Mouse (Mus musculus) neural tube, embryonic 14.5 days (tissue): ENCODE results near the gene Krtap5-4. TPM values are rescaled to one million over a fixed set of nuclear protein-coding genes. Genes with fewer than 3 reads are reported as not detected.
"Not testable (repeated sequence)": the region's sequence is repeated elsewhere in the genome, so short reads cannot be mapped to it uniquely, and the experiment has no call there.

Experiments used
- ATAC-seq: fragments of 200-750 bp; cut with Nextera tagmentation; 2 replicates; pipeline ENCODE4 v1.8.0; 2017; ENCODE audit warnings: low read depth, mild to moderate bottlenecking, moderate TSS enrichment, moderate library complexity
- H3K27ac ChIP-seq: fragments of 300-500 bp; sonication (generic); 2 replicates; pipeline ENCODE4 v1.5.1; 2014; ENCODE audit warnings: low read depth, mild to moderate bottlenecking, control low read depth, low read length, moderate library complexity, mixed read lengths
- H3K27me3 ChIP-seq: fragments of 300-500 bp; sonication (generic); 2 replicates; pipeline ENCODE4 v1.6.1; 2014; ENCODE audit warnings: low read length; ENCODE audit not compliant: control insufficient read depth, insufficient read depth
- H3K36me3 ChIP-seq: fragments of 300-500 bp; sonication (generic); 2 replicates; pipeline ENCODE4 v1.6.1; 2014; ENCODE audit warnings: low read length, mixed read lengths; ENCODE audit not compliant: control insufficient read depth, insufficient read depth
- H3K4me1 ChIP-seq: fragments of 300-500 bp; sonication (generic); 2 replicates; pipeline ENCODE4 v1.6.1; 2014; ENCODE audit warnings: low read length; ENCODE audit not compliant: control insufficient read depth, insufficient read depth
- H3K4me2 ChIP-seq: fragments of 300-500 bp; sonication (generic); 2 replicates; pipeline ENCODE4 v1.6.1; 2014; ENCODE audit warnings: mild to moderate bottlenecking, low read depth, low read length, control low read depth
- H3K4me3 ChIP-seq: fragments of 300-500 bp; sonication (generic); 2 replicates; pipeline ENCODE4 v1.5.1; 2014; ENCODE audit warnings: low read depth, low read length, control low read depth, mixed read lengths
- H3K9ac ChIP-seq: fragments of 300-500 bp; sonication (generic); replicated peaks from 2 replicates; pipeline ENCODE4 v1.6.1; 2014; ENCODE audit warnings: low read depth, mild to moderate bottlenecking, control low read depth, low read length, mixed read lengths
- H3K9me3 ChIP-seq: fragments of 300-500 bp; sonication (generic); 2 replicates; pipeline ENCODE4 v1.6.1; 2016; ENCODE audit warnings: low read length; ENCODE audit not compliant: control insufficient read depth
- WGBS: fragments of 180-500 bp; shearing (Covaris S2); extraction: QIAGEN DNeasy Blood & Tissue Kit; methylation state at CpG from one replicate; pipeline ENCODE4 v1.1.7; 2014; 5-methylcytosine and 5-hydroxymethylcytosine counted together
- polyA plus RNA-seq: library from polyadenylated mRNA; unstranded; fragments of >200 nt; fragmentation: Nextera tagmentation; extraction: Ambion mirVana; gene quantifications from 2 replicates; pipeline ENCODE4 v1.2.1, GENCODE M21; 2014

Krtap5-4 gene
- polyA plus RNA-seq, 1 experiment from 2014 or later: not detected

DNA sequence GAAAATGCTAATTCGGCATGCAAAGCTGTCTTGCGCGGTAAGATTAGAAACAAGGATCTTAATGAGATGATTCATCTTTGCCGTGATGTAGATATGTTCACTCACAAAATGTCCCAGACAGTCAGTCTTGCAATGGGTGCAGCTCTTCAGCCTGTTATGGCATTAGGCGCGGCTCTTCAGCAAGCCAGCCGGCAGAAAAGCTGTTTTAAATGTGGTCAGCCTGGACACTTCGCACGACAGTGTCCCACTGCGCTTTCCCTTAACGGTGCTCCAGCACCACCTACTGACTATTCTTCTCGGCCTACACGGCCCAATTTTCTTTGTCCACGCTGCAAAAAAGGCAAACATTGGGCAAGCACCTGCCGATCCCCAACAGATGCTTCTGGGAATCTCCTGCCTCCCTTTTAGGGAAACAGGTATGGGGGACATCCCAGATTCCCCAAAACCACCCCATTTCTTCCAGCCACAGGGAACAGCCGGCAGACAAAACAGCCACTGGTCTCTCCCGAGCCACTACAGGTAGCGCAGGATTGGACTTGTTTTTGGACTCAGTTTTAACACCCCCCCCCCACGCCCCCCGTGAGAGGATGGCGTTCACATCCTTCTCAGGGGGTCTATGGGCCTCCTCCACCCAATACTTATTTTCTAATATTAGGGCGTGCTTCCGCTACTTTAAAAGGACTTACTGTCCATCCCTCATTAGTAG lies 18.1 kb upstream of the Krtap5-4 start:
- no peaks in the 10 kb centered on the region for H3K9me3 ChIP-seq
- peak overlapping the region; percentile 53 for H3K4me3 ChIP-seq
- WGBS: 13% methylated on average over 23 of the region's 23 CpGs
- H3K4me2 ChIP-seq: peak overlapping the region; percentile 81
- no peaks in the 10 kb centered on the region for H3K36me3 ChIP-seq
- H3K27ac ChIP-seq: peak overlapping the region; percentile 57
- peak; percentile 74 for ATAC-seq
- H3K4me1 ChIP-seq: peaks cover 7% of the 10 kb centered on the region
- peak overlapping the region; percentile 44; the same call in 1 of the 2 replicates for H3K9ac ChIP-seq
- no peaks in the 10 kb centered on the region for H3K27me3 ChIP-seq

GRCm38 (mm10) chr7:142285910-142286612 lies 17.3 kb upstream of the Krtap5-4 start:
- H3K4me2 ChIP-seq: not testable (repeated sequence)

DNA sequence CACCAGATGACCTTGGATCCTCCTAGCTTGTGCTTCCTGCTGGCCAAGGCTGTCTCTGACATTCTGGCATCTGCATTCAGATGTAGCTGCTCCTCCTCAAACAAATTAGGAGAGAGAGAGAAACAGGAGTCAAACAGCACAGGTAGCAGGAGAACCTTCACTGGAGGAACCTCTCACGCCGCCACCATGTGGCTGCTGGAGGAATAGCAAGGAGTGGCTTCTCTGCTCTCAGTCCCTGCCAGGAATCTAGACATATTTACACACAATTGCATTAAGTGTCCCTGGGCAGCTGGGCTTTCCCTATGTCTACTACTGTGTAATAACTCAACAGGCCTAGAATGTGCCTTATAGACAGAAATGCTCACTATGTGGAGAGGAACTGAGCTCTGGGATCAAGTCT lies 9.5 kb upstream of the Krtap5-4 start:
- H3K9me3 ChIP-seq, H3K27ac ChIP-seq, H3K4me3 ChIP-seq, H3K4me2 ChIP-seq, H3K27me3 ChIP-seq, ATAC-seq, H3K9ac ChIP-seq, H3K4me1 ChIP-seq, H3K36me3 ChIP-seq: not testable (repeated sequence)
- 2% methylated on average over 2 of the region's 2 CpGs for WGBS

More at GRCm38 (mm10) chr7:142285910-142286612, 17.3 kb upstream of the Krtap5-4 start:
- not testable (repeated sequence) for H3K36me3 ChIP-seq, H3K4me1 ChIP-seq, H3K9me3 ChIP-seq, H3K9ac ChIP-seq, H3K4me3 ChIP-seq, H3K27ac ChIP-seq, H3K27me3 ChIP-seq, ATAC-seq
- 39% methylated on average over 9 of the region's 9 CpGs for WGBS

- no peak overlapping the region for H3K4me3 ChIP-seq
- H3K4me2 ChIP-seq: no peak overlapping the region
- no peaks in the 10 kb centered on the region for H3K9me3 ChIP-seq
- no peaks in the 10 kb centered on the region for H3K36me3 ChIP-seq
- H3K27me3 ChIP-seq: no peaks in the 10 kb centered on the region; the same call in 1 of the 2 replicates
- H3K27ac ChIP-seq: no peak overlapping the region
- no peaks in the 10 kb centered on the region for H3K4me1 ChIP-seq
- H3K9ac ChIP-seq: no peak overlapping the region
- no peak for ATAC-seq
These were observed 7.9 kb upstream of the Krtap5-4 start for GRCm38 (mm10) chr7:142295418-142295817.

DNA sequence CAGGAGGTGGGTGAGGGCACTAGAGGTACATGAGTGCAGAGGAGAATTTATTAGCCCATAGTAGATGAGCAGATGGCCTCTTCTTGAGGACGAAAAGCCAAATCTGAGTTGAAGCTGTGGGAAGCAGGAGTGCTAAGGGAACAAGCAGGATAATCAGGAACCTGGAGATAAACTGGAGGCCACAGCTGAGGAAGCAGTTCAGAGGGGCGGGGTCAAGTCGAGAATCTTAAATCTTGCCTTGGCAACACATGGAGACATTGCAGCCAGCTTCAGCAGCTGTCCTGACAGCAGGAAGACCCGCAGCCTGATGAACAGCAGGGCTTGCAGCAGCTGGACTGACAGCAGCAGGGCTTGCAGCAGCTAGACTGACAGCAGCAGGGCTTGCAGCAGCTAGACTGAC lies 7.2 kb upstream of the Krtap5-4 start:
- ATAC-seq, H3K36me3 ChIP-seq, H3K27me3 ChIP-seq, H3K9me3 ChIP-seq, H3K4me1 ChIP-seq, H3K27ac ChIP-seq, H3K4me3 ChIP-seq, H3K4me2 ChIP-seq, H3K9ac ChIP-seq: not testable (repeated sequence)
- 27% methylated on average over 4 of the region's 4 CpGs for WGBS

GRCm38 (mm10) chr7:142297018-142297417 lies 6.3 kb upstream of the Krtap5-4 start, which contains the start of gene Krtap5-1:
Gene Krtap5-1 (minus strand): TSS chr7:142297118.
- H3K4me1 ChIP-seq, H3K9ac ChIP-seq, ATAC-seq, H3K9me3 ChIP-seq, H3K4me3 ChIP-seq, H3K27ac ChIP-seq, H3K36me3 ChIP-seq, H3K27me3 ChIP-seq, H3K4me2 ChIP-seq: not testable (repeated sequence)

DNA sequence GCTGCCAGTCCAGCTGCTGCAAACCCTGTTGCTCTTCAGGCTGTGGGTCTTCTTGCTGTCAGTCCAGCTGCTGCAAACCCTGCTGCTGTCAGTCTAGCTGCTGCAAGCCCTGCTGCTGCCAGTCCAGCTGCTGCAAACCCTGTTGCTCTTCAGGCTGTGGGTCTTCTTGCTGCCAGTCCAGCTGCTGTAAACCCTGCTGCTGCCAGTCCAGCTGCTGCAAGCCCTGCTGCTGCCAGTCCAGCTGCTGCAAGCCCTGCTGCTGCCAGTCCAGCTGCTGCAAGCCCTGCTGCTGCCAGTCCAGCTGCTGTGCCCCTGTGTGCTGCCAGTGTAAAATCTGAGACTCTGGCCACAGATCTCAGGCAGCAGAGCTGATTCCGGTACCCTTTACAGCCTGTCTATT lies 580 bp downstream of the Krtap5-4 start:
- WGBS: 83% methylated on average over 1 of the region's 1 CpGs
- not testable (repeated sequence) for H3K27ac ChIP-seq, H3K9ac ChIP-seq, H3K9me3 ChIP-seq, H3K4me1 ChIP-seq, H3K36me3 ChIP-seq, H3K27me3 ChIP-seq, H3K4me2 ChIP-seq, ATAC-seq, H3K4me3 ChIP-seq

DNA sequence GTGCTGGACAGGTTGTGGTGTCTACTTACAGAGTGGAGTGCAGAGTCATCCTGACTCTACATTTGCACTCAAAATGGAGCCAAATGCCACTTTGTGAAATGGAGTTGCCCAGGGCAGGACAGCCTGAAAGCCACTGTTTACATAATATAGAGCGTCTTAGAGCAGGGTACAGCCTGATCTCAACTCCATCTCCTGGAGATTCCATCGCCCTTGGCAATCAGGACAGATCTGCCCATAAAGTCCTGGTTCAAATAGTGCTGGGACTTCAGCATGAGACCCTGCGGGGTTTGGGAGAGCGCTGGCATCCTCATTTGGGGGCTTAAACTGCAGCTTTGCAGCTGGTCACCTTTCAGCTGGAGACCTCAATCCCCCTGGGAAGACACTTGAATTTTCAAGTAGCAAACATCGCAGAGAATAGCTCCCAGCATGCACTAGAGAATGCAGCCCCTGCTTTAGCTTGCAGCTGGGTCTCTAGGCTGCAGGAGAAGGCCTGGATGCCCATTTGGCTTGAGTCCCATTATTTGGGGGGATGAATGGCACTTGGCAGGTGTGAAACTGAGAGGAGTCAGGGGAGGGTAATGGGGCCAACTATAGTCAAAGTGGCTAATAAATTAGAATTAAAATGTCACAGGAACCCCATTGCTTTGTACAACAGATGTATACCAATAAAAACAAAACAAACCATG lies 11.4 kb downstream of the Krtap5-4 start:
- ATAC-seq: peak; percentile 76
- no peaks in the 10 kb centered on the region for H3K36me3 ChIP-seq
- no peaks in the 10 kb centered on the region for H3K9me3 ChIP-seq
- no peak overlapping the region for H3K4me3 ChIP-seq
- H3K9ac ChIP-seq: no peak overlapping the region
- no peak overlapping the region for H3K4me2 ChIP-seq
- WGBS: 26% methylated on average over 5 of the region's 5 CpGs
- H3K27me3 ChIP-seq: no peaks in the 10 kb centered on the region
- peaks cover 4% of the 10 kb centered on the region; the same call in 1 of the 2 replicates for H3K4me1 ChIP-seq
- H3K27ac ChIP-seq: no peak overlapping the region

GRCm38 (mm10) chr7:142316558-142316957 lies 13.2 kb downstream of the Krtap5-4 start:
- H3K9ac ChIP-seq: no peak overlapping the region
- H3K4me3 ChIP-seq: no peak overlapping the region
- H3K9me3 ChIP-seq: no peaks in the 10 kb centered on the region
- no peaks in the 10 kb centered on the region for H3K36me3 ChIP-seq
- H3K27ac ChIP-seq: no peak overlapping the region
- no peak overlapping the region for H3K4me2 ChIP-seq
- H3K27me3 ChIP-seq: no peaks in the 10 kb centered on the region
- 51% methylated on average over 6 of the region's 6 CpGs for WGBS
- ATAC-seq: peak; percentile 68
- H3K4me1 ChIP-seq: peaks cover 6% of the 10 kb centered on the region; the same call in 1 of the 2 replicates
